Mouse (Mus musculus): ENCODE measurements around the gene Gm12169. TPM values are rescaled to one million over a fixed set of nuclear protein-coding genes. Genes with fewer than 3 reads are reported as not detected.

Gm12169 gene
- polyA plus RNA-seq, 1 experiment from 2014 or later: not detected

- Histone ChIP-seq H3K27me3 (ENCODE audit: control insufficient read depth, insufficient read depth, low read length) (no peaks in the 10 kb centered on the region), H3K4me3 (replicated peaks; ENCODE audit: low read depth, low read length) (no peak overlapping the region), H3K36me3 (ENCODE audit: control insufficient read depth, insufficient read depth, low read length) (no peaks in the 10 kb centered on the region), H3K27ac (replicated peaks; ENCODE audit: low read depth, low read length) (no peak overlapping the region), H3K9ac (replicated peaks; ENCODE audit: low read length) (no peak overlapping the region), H3K4me1 (ENCODE audit: control insufficient read depth, insufficient read depth, low read length) (no peaks in the 10 kb centered on the region), H3K9me3 (ENCODE audit: control insufficient read depth, low read length) (no peaks in the 10 kb centered on the region), H3K4me2 (ENCODE audit: low read length) (no peak overlapping the region)
- 90% methylated on average over 3 of the region's 3 CpGs for WGBS
- no peak for ATAC-seq (ENCODE audit: low FRiP score, low TSS enrichment)
- DNase-seq: no peak
Observed at GRCm38 (mm10) chr11:46522719-46523118, 1.3 kb upstream of the Gm12169 start.

DNA sequence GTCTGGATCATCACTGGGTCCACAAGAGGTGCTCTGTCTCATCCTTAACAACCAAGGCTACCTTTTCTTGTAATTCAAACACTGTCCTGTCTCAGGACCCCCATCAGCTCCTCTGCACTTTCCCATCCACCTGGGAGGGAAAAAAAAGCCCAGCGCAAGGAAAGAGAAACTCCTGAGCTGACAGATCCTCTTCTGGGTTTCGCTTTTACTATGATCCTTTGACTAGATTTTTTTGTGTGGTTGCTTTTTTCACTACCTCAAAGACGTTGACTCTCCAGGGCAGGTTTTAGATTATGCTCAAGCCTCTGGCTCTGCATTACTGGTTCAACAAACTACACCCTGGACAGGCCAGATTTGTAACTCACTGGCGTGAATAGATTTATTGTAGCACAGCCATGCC is 6.1 kb downstream of the Gm12169 start:
- whole genome bisulfite sequencing: 76% methylated on average over 4 of the region's 4 CpGs
- H3K9me3 ChIP-seq (ENCODE audit: control insufficient read depth, low read length): no peaks in the 10 kb centered on the region
- ATAC-seq (ENCODE audit: low FRiP score, low TSS enrichment) (no peak), DNase-seq (no peak)
- no peak overlapping the region for H3K27ac ChIP-seq (replicated peaks; ENCODE audit: low read depth, low read length)
- H3K27me3 ChIP-seq (ENCODE audit: control insufficient read depth, insufficient read depth, low read length): no peaks in the 10 kb centered on the region
- no peak overlapping the region for H3K9ac ChIP-seq (replicated peaks; ENCODE audit: low read length)
- no peaks in the 10 kb centered on the region for H3K4me1 ChIP-seq (ENCODE audit: control insufficient read depth, insufficient read depth, low read length)
- H3K4me3 ChIP-seq (replicated peaks; ENCODE audit: low read depth, low read length): no peak overlapping the region
- H3K4me2 ChIP-seq (ENCODE audit: low read length): no peak overlapping the region
- H3K36me3 ChIP-seq (ENCODE audit: control insufficient read depth, insufficient read depth, low read length): no peaks in the 10 kb centered on the region

GRCm38 (mm10) chr11:46536978-46537377 is 13.0 kb downstream of the Gm12169 start:
- Histone ChIP-seq H3K27ac (replicated peaks; ENCODE audit: low read depth, low read length) (no peak overlapping the region), H3K9ac (replicated peaks; ENCODE audit: low read length) (no peak overlapping the region), H3K36me3 (ENCODE audit: control insufficient read depth, insufficient read depth, low read length) (no peaks in the 10 kb centered on the region), H3K4me3 (replicated peaks; ENCODE audit: low read depth, low read length) (no peak overlapping the region), H3K4me2 (ENCODE audit: low read length) (no peak overlapping the region), H3K4me1 (ENCODE audit: control insufficient read depth, insufficient read depth, low read length) (no peaks in the 10 kb centered on the region), H3K27me3 (ENCODE audit: control insufficient read depth, insufficient read depth, low read length) (no peaks in the 10 kb centered on the region), H3K9me3 (ENCODE audit: control insufficient read depth, low read length) (no peaks in the 10 kb centered on the region)
- ATAC-seq (ENCODE audit: low FRiP score, low TSS enrichment) (no peak), DNase-seq (peak; percentile 5)
- 58% methylated on average over 4 of the region's 4 CpGs for WGBS

DNA sequence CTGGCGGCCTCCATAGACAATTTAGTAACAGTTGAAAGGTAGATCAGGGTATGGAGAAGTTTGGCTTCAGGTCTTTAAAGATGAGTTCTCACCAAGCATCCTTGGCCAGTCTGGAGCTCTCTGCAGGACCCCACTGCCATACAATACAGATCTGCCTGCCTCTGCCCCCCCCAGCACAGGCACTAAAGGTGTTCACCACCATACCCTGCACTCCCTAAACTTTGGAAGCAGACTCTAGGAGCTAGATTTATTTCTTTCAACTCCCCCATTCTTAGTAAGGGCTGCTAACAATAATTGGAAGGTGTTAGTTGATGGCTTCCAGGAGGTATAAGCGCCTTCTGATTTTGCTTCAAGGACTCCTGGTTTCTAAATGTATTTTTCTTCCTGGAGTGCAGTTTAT is 19.5 kb downstream of the Gm12169 start:
- DNase-seq (no peak), ATAC-seq (ENCODE audit: low FRiP score, low TSS enrichment) (no peak)
- H3K4me1 ChIP-seq (ENCODE audit: control insufficient read depth, insufficient read depth, low read length): no peaks in the 10 kb centered on the region
- H3K9me3 ChIP-seq (ENCODE audit: control insufficient read depth, low read length): no peaks in the 10 kb centered on the region
- H3K27me3 ChIP-seq (ENCODE audit: control insufficient read depth, insufficient read depth, low read length): no peaks in the 10 kb centered on the region
- H3K27ac ChIP-seq (replicated peaks; ENCODE audit: low read depth, low read length): no peak overlapping the region
- H3K4me2 ChIP-seq (ENCODE audit: low read length): no peak overlapping the region
- no peak overlapping the region for H3K9ac ChIP-seq (replicated peaks; ENCODE audit: low read length)
- 91% methylated on average over 2 of the region's 2 CpGs for WGBS
- no peaks in the 10 kb centered on the region for H3K36me3 ChIP-seq (ENCODE audit: control insufficient read depth, insufficient read depth, low read length)
- no peak overlapping the region for H3K4me3 ChIP-seq (replicated peaks; ENCODE audit: low read depth, low read length)

- 81% methylated on average over 4 of the region's 4 CpGs for WGBS
- no peaks in the 10 kb centered on the region for H3K4me1 ChIP-seq (ENCODE audit: control insufficient read depth, insufficient read depth, low read length)
- H3K36me3 ChIP-seq (ENCODE audit: control insufficient read depth, insufficient read depth, low read length): no peaks in the 10 kb centered on the region
- H3K9me3 ChIP-seq (ENCODE audit: control insufficient read depth, low read length): no peaks in the 10 kb centered on the region
- no peak overlapping the region for H3K4me2 ChIP-seq (ENCODE audit: low read length)
- no peak overlapping the region for H3K4me3 ChIP-seq (replicated peaks; ENCODE audit: low read depth, low read length)
- DNase-seq (no peak), ATAC-seq (ENCODE audit: low FRiP score, low TSS enrichment) (no peak)
- H3K27me3 ChIP-seq (ENCODE audit: control insufficient read depth, insufficient read depth, low read length): no peaks in the 10 kb centered on the region
- no peak overlapping the region for H3K9ac ChIP-seq (replicated peaks; ENCODE audit: low read length)
- H3K27ac ChIP-seq (replicated peaks; ENCODE audit: low read depth, low read length): no peak overlapping the region
Observed at GRCm38 (mm10) chr11:46549721-46550120, 25.7 kb downstream of the Gm12169 start.

DNA sequence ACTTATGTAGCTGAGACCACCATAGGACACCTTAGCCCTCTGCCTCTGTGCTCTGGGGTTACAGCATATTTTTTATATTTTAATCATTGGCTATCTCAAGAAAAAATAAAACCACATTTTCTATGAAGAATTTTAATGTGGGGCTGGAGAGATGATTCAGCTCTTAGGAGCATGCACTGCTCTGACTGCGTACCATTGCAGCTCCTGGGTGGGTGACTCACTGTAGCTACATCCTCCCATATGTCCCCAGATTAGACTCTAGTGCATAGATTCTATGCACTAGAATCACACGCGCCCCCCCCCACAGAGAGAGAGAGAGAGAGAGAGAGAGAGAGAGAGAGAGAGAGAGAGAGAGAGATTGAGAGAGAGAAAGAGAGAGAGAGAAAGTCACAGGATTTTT is 28.7 kb downstream of the Gm12169 start:
- WGBS: 94% methylated on average over 3 of the region's 3 CpGs
- Histone ChIP-seq H3K4me2 (ENCODE audit: low read length) (no peak overlapping the region), H3K9ac (replicated peaks; ENCODE audit: low read length) (no peak overlapping the region), H3K9me3 (ENCODE audit: control insufficient read depth, low read length) (no peaks in the 10 kb centered on the region), H3K36me3 (ENCODE audit: control insufficient read depth, insufficient read depth, low read length) (no peaks in the 10 kb centered on the region), H3K27ac (replicated peaks; ENCODE audit: low read depth, low read length) (no peak overlapping the region), H3K27me3 (ENCODE audit: control insufficient read depth, insufficient read depth, low read length) (no peaks in the 10 kb centered on the region), H3K4me1 (ENCODE audit: control insufficient read depth, insufficient read depth, low read length) (no peaks in the 10 kb centered on the region), H3K4me3 (replicated peaks; ENCODE audit: low read depth, low read length) (no peak overlapping the region)
- ATAC-seq (ENCODE audit: low FRiP score, low TSS enrichment): no peak
- no peak for DNase-seq

- H3K9ac ChIP-seq (replicated peaks; ENCODE audit: low read length): no peak overlapping the region
- no peaks in the 10 kb centered on the region for H3K4me1 ChIP-seq (ENCODE audit: control insufficient read depth, insufficient read depth, low read length)
- no peak overlapping the region for H3K4me3 ChIP-seq (replicated peaks; ENCODE audit: low read depth, low read length)
- DNase-seq (no peak), ATAC-seq (ENCODE audit: low FRiP score, low TSS enrichment) (no peak)
- H3K27ac ChIP-seq (replicated peaks; ENCODE audit: low read depth, low read length): no peak overlapping the region
- H3K4me2 ChIP-seq (ENCODE audit: low read length): no peak overlapping the region
- no peaks in the 10 kb centered on the region for H3K9me3 ChIP-seq (ENCODE audit: control insufficient read depth, low read length)
- WGBS: 86% methylated on average over 4 of the region's 4 CpGs
- H3K27me3 ChIP-seq (ENCODE audit: control insufficient read depth, insufficient read depth, low read length): no peaks in the 10 kb centered on the region
- no peaks in the 10 kb centered on the region for H3K36me3 ChIP-seq (ENCODE audit: control insufficient read depth, insufficient read depth, low read length)
Observed at GRCm38 (mm10) chr11:46561096-46561495, 37.1 kb downstream of the Gm12169 start.

- 86% methylated on average over 1 of the region's 1 CpGs for WGBS
- Histone ChIP-seq H3K4me2 (ENCODE audit: low read length) (no peak overlapping the region), H3K27ac (replicated peaks; ENCODE audit: low read depth, low read length) (no peak overlapping the region), H3K36me3 (ENCODE audit: control insufficient read depth, insufficient read depth, low read length) (no peaks in the 10 kb centered on the region), H3K9me3 (ENCODE audit: control insufficient read depth, low read length) (no peaks in the 10 kb centered on the region), H3K27me3 (ENCODE audit: control insufficient read depth, insufficient read depth, low read length) (no peaks in the 10 kb centered on the region), H3K4me1 (ENCODE audit: control insufficient read depth, insufficient read depth, low read length) (no peaks in the 10 kb centered on the region), H3K9ac (replicated peaks; ENCODE audit: low read length) (no peak overlapping the region), H3K4me3 (replicated peaks; ENCODE audit: low read depth, low read length) (no peak overlapping the region)
- ATAC-seq (ENCODE audit: low FRiP score, low TSS enrichment) (no peak), DNase-seq (no peak)
Observed at GRCm38 (mm10) chr11:46564671-46565070, 40.7 kb downstream of the Gm12169 start.

- DNase-seq (no peak), ATAC-seq (ENCODE audit: low FRiP score, low TSS enrichment) (no peak)
- Histone ChIP-seq H3K9me3 (ENCODE audit: control insufficient read depth, low read length) (no peaks in the 10 kb centered on the region), H3K27ac (replicated peaks; ENCODE audit: low read depth, low read length) (no peak overlapping the region), H3K27me3 (ENCODE audit: control insufficient read depth, insufficient read depth, low read length) (no peaks in the 10 kb centered on the region), H3K9ac (replicated peaks; ENCODE audit: low read length) (no peak overlapping the region), H3K4me1 (ENCODE audit: control insufficient read depth, insufficient read depth, low read length) (no peaks in the 10 kb centered on the region), H3K4me2 (ENCODE audit: low read length) (no peak overlapping the region), H3K36me3 (ENCODE audit: control insufficient read depth, insufficient read depth, low read length) (no peaks in the 10 kb centered on the region), H3K4me3 (replicated peaks; ENCODE audit: low read depth, low read length) (no peak overlapping the region)
- WGBS: 100% methylated on average over 2 of the region's 2 CpGs
Observed at GRCm38 (mm10) chr11:46565967-46566366, 42.0 kb downstream of the Gm12169 start.
